Comparison of ENCODE assay signal across 12 mouse cellular contexts in the genomic region with DNA sequence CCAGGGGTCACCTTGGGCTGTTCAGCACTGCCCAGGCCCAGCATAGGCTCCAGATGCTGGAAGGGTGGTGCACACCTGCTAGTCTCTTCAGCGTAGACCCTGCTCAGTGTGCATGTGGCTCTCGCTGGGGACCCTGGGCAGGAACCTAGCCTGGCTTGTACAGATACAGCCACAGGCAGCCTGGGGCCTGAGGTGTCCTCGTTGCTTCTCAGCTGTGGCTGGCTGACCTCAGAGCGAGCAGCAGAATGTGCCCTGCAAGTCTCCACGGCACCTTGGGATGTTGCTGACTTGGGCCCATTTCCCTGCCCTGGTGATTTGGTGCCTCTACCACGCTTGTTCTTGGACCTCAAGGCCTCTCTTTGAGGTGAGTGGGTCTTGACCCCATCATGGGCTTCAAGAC. TPM values are rescaled to one million over a fixed set of nuclear protein-coding genes. Genes with fewer than 3 reads are reported as not detected.
DNase-seq lines count a peak whose midpoint lies in the region; ATAC-seq lines count a peak whose summit lies in the region.
"Had no signal": no experiment of that assay in that cellular context is flagged by ENCODE, and none has a peak within 500 bp of the region (broad histone marks: within the 10 kb centered on the region; RNA-seq: fewer than 3 reads in every experiment).

No protein-coding gene starts in this region.

- H3K27me3 ChIP-seq in forebrain, embryonic 15.5 days = no peaks in the 10 kb centered on the region
- peaks cover 31% of the 10 kb centered on the region for H3K27me3 ChIP-seq in liver, embryonic 12.5 days (replicated peaks)
- H3K27me3 ChIP-seq in neural tube, embryonic 12.5 days (replicated peaks) = 0 out of 2 replicates have a peak, but pooled peaks cover 3% of the 10 kb centered on the region

- peaks cover 48% of the 10 kb centered on the region for H3K36me3 ChIP-seq in forebrain, embryonic 15.5 days
- H3K36me3 ChIP-seq in liver, embryonic 12.5 days = peaks cover 42% of the 10 kb centered on the region
- H3K36me3 ChIP-seq in neural tube, embryonic 12.5 days = peaks cover 61% of the 10 kb centered on the region

- H3K4me3 ChIP-seq in forebrain, embryonic 15.5 days = peak overlapping the region; percentile 26; the same call in 1 of the 2 replicates
- peak overlapping the region; percentile 38 for H3K4me3 ChIP-seq in liver, embryonic 12.5 days
- H3K4me3 ChIP-seq in neural tube, embryonic 12.5 days = no peak overlapping the region
- H3K4me3 ChIP-seq: heart, embryonic 13.5 days; lung, embryonic 15.5 days had no signal

- H3K27ac ChIP-seq in forebrain, embryonic 15.5 days (replicated peaks) = peak overlapping the region; percentile 68
- H3K27ac ChIP-seq in liver, embryonic 12.5 days = peak overlapping the region; percentile 96
- peak overlapping the region; percentile 74; the same call in 1 of the 2 replicates for H3K27ac ChIP-seq in neural tube, embryonic 12.5 days
- H3K27ac ChIP-seq: heart, embryonic 13.5 days; lung, embryonic 15.5 days had no signal

- 82% methylated on average over 6 of the region's 6 CpGs for WGBS in forebrain, embryonic 15.5 days
- WGBS in liver, embryonic 12.5 days (ENCODE audit: insufficient replicate concordance) = 67% methylated on average over 6 of the region's 6 CpGs
- WGBS in neural tube, embryonic 12.5 days = 76% methylated on average over 6 of the region's 6 CpGs

- H3K9ac ChIP-seq in forebrain, embryonic 15.5 days (replicated peaks) = peak overlapping the region; percentile 40; the same call in 1 of the 2 replicates
- peak overlapping the region; percentile 40 for H3K9ac ChIP-seq in liver, embryonic 12.5 days
- peak overlapping the region; percentile 51 for H3K9ac ChIP-seq in neural tube, embryonic 12.5 days
- H3K9ac ChIP-seq: lung, embryonic 15.5 days had no signal

- no peaks in the 10 kb centered on the region for H3K9me3 ChIP-seq in forebrain, embryonic 15.5 days
- H3K9me3 ChIP-seq in liver, embryonic 12.5 days (replicated peaks) = no peaks in the 10 kb centered on the region
- no peaks in the 10 kb centered on the region for H3K9me3 ChIP-seq in neural tube, embryonic 12.5 days
- H3K9me3 ChIP-seq: heart, embryonic 13.5 days; lung, embryonic 15.5 days had no signal

- DNase-seq in right cerebral cortex, postnatal 25 days = peak; percentile 9
- DNase-seq in right cerebral cortex, adult 18-20 months = no peak
- DNase-seq in gastrocnemius, postnatal 4 days (ENCODE audit: low spot score in 2 of 2) = no peak
- no peak for DNase-seq in kidney, adult 11 months
- no peak for DNase-seq in thymus, postnatal 36 days
- DNase-seq: adrenal gland, postnatal 25 days had no signal

- ATAC-seq in forebrain, embryonic 15.5 days (replicated peaks) = no peak
- no peak for ATAC-seq in liver, embryonic 12.5 days
- ATAC-seq in neural tube, embryonic 12.5 days (ENCODE audit: low FRiP score, low read depth) = peak; percentile 4; the same call in 1 of the 2 replicates
- ATAC-seq: intestine, embryonic 16.5 days had no signal

- peak overlapping the region; percentile 47 for H3K4me2 ChIP-seq in forebrain, embryonic 15.5 days (replicated peaks)
- H3K4me2 ChIP-seq in liver, embryonic 12.5 days = peak overlapping the region; percentile 63
- H3K4me2 ChIP-seq in neural tube, embryonic 12.5 days (replicated peaks) = peak overlapping the region; percentile 54
- H3K4me2 ChIP-seq: lung, embryonic 15.5 days had no signal

- peaks cover 50% of the 10 kb centered on the region for H3K4me1 ChIP-seq in forebrain, embryonic 15.5 days
- H3K4me1 ChIP-seq in liver, embryonic 12.5 days = peaks cover 76% of the 10 kb centered on the region
- H3K4me1 ChIP-seq in neural tube, embryonic 12.5 days = peaks cover 57% of the 10 kb centered on the region

RNA-seq across cellular contexts. Expression of a gene that starts 6.0 kb away (rescaled TPM):
- 66.9 and 67.4 TPM in 2 replicates for polyA plus RNA-seq in forebrain, embryonic 15.5 days (2015; fragmentation: Nextera tagmentation; extraction: Ambion mirVana)
- 6.4 and 7.5 TPM in 2 replicates for polyA plus RNA-seq in liver, embryonic 12.5 days (2016; fragmentation: Nextera tagmentation; extraction: Ambion mirVana)
- polyA plus RNA-seq in neural tube, embryonic 12.5 days (2016; fragmentation: Nextera tagmentation; extraction: Ambion mirVana) = 102 and 111 TPM in 2 replicates
- 1 to 10 TPM; 2.0 to 2.2 TPM for total RNA-seq in gastrocnemius, postnatal 4 days (2021)

RNA-seq across cellular contexts. Expression of a gene that starts 26.0 kb away (rescaled TPM):
- 27.5 and 31.5 TPM in 2 replicates for polyA plus RNA-seq in forebrain, embryonic 15.5 days (2015; fragmentation: Nextera tagmentation; extraction: Ambion mirVana)
- 69.3 TPM in 2 replicates for polyA plus RNA-seq in liver, embryonic 12.5 days (2016; fragmentation: Nextera tagmentation; extraction: Ambion mirVana)
- 42.3 and 46.3 TPM in 2 replicates for polyA plus RNA-seq in neural tube, embryonic 12.5 days (2016; fragmentation: Nextera tagmentation; extraction: Ambion mirVana)
- 10 to 100 TPM; 55.1 to 59.1 TPM for total RNA-seq in gastrocnemius, postnatal 4 days (2021)

RNA-seq across cellular contexts. Expression of a gene that starts 38.6 kb away (rescaled TPM):
- polyA plus RNA-seq in forebrain, embryonic 15.5 days (2015; fragmentation: Nextera tagmentation; extraction: Ambion mirVana) = not detected in 2 replicates
- polyA plus RNA-seq in liver, embryonic 12.5 days (2016; fragmentation: Nextera tagmentation; extraction: Ambion mirVana) = not detected in 2 replicates
- not detected in 2 replicates for polyA plus RNA-seq in neural tube, embryonic 12.5 days (2016; fragmentation: Nextera tagmentation; extraction: Ambion mirVana)
- total RNA-seq in gastrocnemius, postnatal 4 days (2021) = not detected
- total RNA-seq: adrenal gland, postnatal 25 days had no signal
- polyA plus RNA-seq: heart, embryonic 13.5 days; intestine, embryonic 16.5 days; lung, embryonic 15.5 days had no signal

RNA-seq across cellular contexts. Expression of a gene that starts 53.1 kb away (rescaled TPM):
- polyA plus RNA-seq in forebrain, embryonic 15.5 days (2015; fragmentation: Nextera tagmentation; extraction: Ambion mirVana) = 104 and 107 TPM in 2 replicates
- polyA plus RNA-seq in liver, embryonic 12.5 days (2016; fragmentation: Nextera tagmentation; extraction: Ambion mirVana) = 57.9 and 60.0 TPM in 2 replicates
- 100 and 103 TPM in 2 replicates for polyA plus RNA-seq in neural tube, embryonic 12.5 days (2016; fragmentation: Nextera tagmentation; extraction: Ambion mirVana)
- 10 to 100 TPM; 40.2 to 50.8 TPM for total RNA-seq in gastrocnemius, postnatal 4 days (2021)

RNA-seq across cellular contexts. Expression of a gene that starts 58.5 kb away (rescaled TPM):
- 4.1 and 6.7 TPM in 2 replicates for polyA plus RNA-seq in forebrain, embryonic 15.5 days (2015; fragmentation: Nextera tagmentation; extraction: Ambion mirVana)
- polyA plus RNA-seq in liver, embryonic 12.5 days (2016; fragmentation: Nextera tagmentation; extraction: Ambion mirVana) = 0.23 and 0.49 TPM in 2 replicates
- 13.3 and 15.2 TPM in 2 replicates for polyA plus RNA-seq in neural tube, embryonic 12.5 days (2016; fragmentation: Nextera tagmentation; extraction: Ambion mirVana)
- 1 to 10 TPM in 1 of 2 experiments, under 1 TPM in 1; 0.98 to 1.7 TPM for total RNA-seq in gastrocnemius, postnatal 4 days (2021)
